Mouse (Mus musculus) heart, postnatal 0 days (tissue): Measurements from ENCODE around the gene Gm42906.

ENCODE experiments used
- CTCF ChIP-seq: IDR thresholded peaks from 2 replicates; pipeline ENCODE4 v1.5.1; 2016; ENCODE audit warnings: antibody characterized with exemption, control low read depth, low read depth
- EP300 ChIP-seq: IDR thresholded peaks from 2 replicates; pipeline ENCODE4 v1.6.1; 2016; ENCODE audit warnings: antibody characterized with exemption, low read depth

- TF ChIP-seq CTCF (no peak), EP300 (no peak)
Measured at GRCm38 (mm10) chr5:151393821-151394662, 33.9 kb downstream of the Gm42906 start.
